23 mouse cellular contexts compared by ENCODE assay signal in genomic region chr1:78191761-78192160, GRCm38 (mm10). TPM values are rescaled to one million over a fixed set of nuclear protein-coding genes. Genes with fewer than 3 reads are reported as not detected.
DNase-seq lines count a peak whose midpoint lies in the region; ATAC-seq lines count a peak whose summit lies in the region.
"Had no signal": no experiment of that assay in that cellular context is flagged by ENCODE, and none has a peak within 500 bp of the region (broad histone marks: within the 10 kb centered on the region; RNA-seq: fewer than 3 reads in every experiment).

No protein-coding gene starts in this region.

- H3K27me3 ChIP-seq in liver, embryonic 11.5 days (replicated peaks; ENCODE audit: control insufficient read depth, insufficient read depth, low read length), result peaks cover 100% of the 10 kb centered on the region
- peaks cover 69% of the 10 kb centered on the region for H3K27me3 ChIP-seq in hindbrain, embryonic 14.5 days (ENCODE audit: control insufficient read depth, insufficient read depth, low read length)
- peaks cover 44% of the 10 kb centered on the region for H3K27me3 ChIP-seq in midbrain, embryonic 14.5 days (ENCODE audit: control insufficient read depth, insufficient read depth, low read length)

- no peaks in the 10 kb centered on the region for H3K9me3 ChIP-seq in liver, embryonic 11.5 days (ENCODE audit: control insufficient read depth, low read length)
- H3K9me3 ChIP-seq in hindbrain, embryonic 14.5 days (ENCODE audit: control insufficient read depth, low read length), result no peaks in the 10 kb centered on the region
- no peaks in the 10 kb centered on the region for H3K9me3 ChIP-seq in midbrain, embryonic 14.5 days (ENCODE audit: control insufficient read depth, low read length)
- H3K9me3 ChIP-seq: heart, embryonic 10.5 days; liver, embryonic 15.5 days; megakaryocyte, embryonic 14.5 days had no signal

- H3K4me3 ChIP-seq in liver, embryonic 11.5 days (ENCODE audit: low read depth, low read length), result no peak overlapping the region
- H3K4me3 ChIP-seq in hindbrain, embryonic 14.5 days (replicated peaks; ENCODE audit: low read length), result peak overlapping the region; percentile 38
- H3K4me3 ChIP-seq in midbrain, embryonic 14.5 days (replicated peaks; ENCODE audit: low read depth, low read length), result peak overlapping the region; percentile 49
- H3K4me3 ChIP-seq: heart, embryonic 10.5 days; liver, embryonic 15.5 days; megakaryocyte, embryonic 14.5 days had no signal

- no peak for ATAC-seq in liver, embryonic 11.5 days (replicated peaks; ENCODE audit: low FRiP score)
- ATAC-seq in hindbrain, embryonic 14.5 days (ENCODE audit: low FRiP score), result no peak
- ATAC-seq in midbrain, embryonic 14.5 days (ENCODE audit: low FRiP score, low TSS enrichment), result no peak
- ATAC-seq: intestine, embryonic 16.5 days; Patski had no signal

- no peak overlapping the region for H3K4me2 ChIP-seq in liver, embryonic 11.5 days
- H3K4me2 ChIP-seq in hindbrain, embryonic 14.5 days (replicated peaks), result peak overlapping the region; percentile 71
- H3K4me2 ChIP-seq in midbrain, embryonic 14.5 days (ENCODE audit: low read length), result peak overlapping the region; percentile 80
- H3K4me2 ChIP-seq: liver, embryonic 15.5 days had no signal

- peak; percentile 26 for DNase-seq in liver, embryonic 11.5 days (ENCODE audit: low spot score)
- no peak for DNase-seq in liver
- DNase-seq in hindbrain, embryonic 14.5 days (ENCODE audit: low spot score), result no peak
- no peak for DNase-seq in midbrain, embryonic 14.5 days
- DNase-seq in gastrocnemius, postnatal 4 days (ENCODE audit: low spot score in 2 of 2), result no peak
- DNase-seq in left cerebral cortex, adult 11 months (ENCODE audit: low spot score), result no peak
- no peak for DNase-seq in kidney, adult 11 months
- DNase-seq: adrenal gland, postnatal 36 days; B cell, adult 2 months; cerebellum, adult 9-11 months; heart, postnatal 14 days; kidney, postnatal 25 days; layer of hippocampus, postnatal 36 days; lung, postnatal 10 days; spleen, adult 18-20 months; thymus, postnatal 14 days had no signal

- no peak overlapping the region for H3K27ac ChIP-seq in liver, embryonic 11.5 days (ENCODE audit: low read depth, low read length)
- H3K27ac ChIP-seq in hindbrain, embryonic 14.5 days, result peak overlapping the region; percentile 87
- peak overlapping the region; percentile 91 for H3K27ac ChIP-seq in midbrain, embryonic 14.5 days (replicated peaks; ENCODE audit: low read depth, low read length)
- H3K27ac ChIP-seq: heart, embryonic 10.5 days; liver, embryonic 15.5 days had no signal

- H3K4me1 ChIP-seq in liver, embryonic 11.5 days (replicated peaks; ENCODE audit: control insufficient read depth, insufficient read depth, low read length), result peaks cover 3% of the 10 kb centered on the region; the same call in 1 of the 2 replicates
- H3K4me1 ChIP-seq in hindbrain, embryonic 14.5 days (replicated peaks; ENCODE audit: control insufficient read depth, insufficient read depth, low read length), result peaks cover 2% of the 10 kb centered on the region; the same call in 1 of the 2 replicates
- H3K4me1 ChIP-seq in midbrain, embryonic 14.5 days (ENCODE audit: control insufficient read depth, insufficient read depth, low read length), result peaks cover 10% of the 10 kb centered on the region

- WGBS in liver, embryonic 11.5 days, result 39% methylated on average over 1 of the region's 1 CpGs
- WGBS in hindbrain, embryonic 14.5 days, result 53% methylated on average over 1 of the region's 1 CpGs
- WGBS in midbrain, embryonic 14.5 days, result 35% methylated on average over 1 of the region's 1 CpGs

- no peaks in the 10 kb centered on the region for H3K36me3 ChIP-seq in liver, embryonic 11.5 days (ENCODE audit: control insufficient read depth, insufficient read depth, low read length)
- H3K36me3 ChIP-seq in hindbrain, embryonic 14.5 days (replicated peaks; ENCODE audit: control insufficient read depth, insufficient read depth), result no peaks in the 10 kb centered on the region
- no peaks in the 10 kb centered on the region for H3K36me3 ChIP-seq in midbrain, embryonic 14.5 days (ENCODE audit: control insufficient read depth, insufficient read depth, low read length)
- H3K36me3 ChIP-seq: heart, embryonic 10.5 days; liver, embryonic 15.5 days had no signal

- H3K9ac ChIP-seq in liver, embryonic 11.5 days (ENCODE audit: low read depth, low read length), result no peak overlapping the region
- peak overlapping the region; percentile 63 for H3K9ac ChIP-seq in hindbrain, embryonic 14.5 days
- peak overlapping the region; percentile 62 for H3K9ac ChIP-seq in midbrain, embryonic 14.5 days (replicated peaks; ENCODE audit: low read length)
- H3K9ac ChIP-seq: liver, embryonic 15.5 days had no signal

RNA-seq across cellular contexts. Expression of gene Pax3, which starts 5.2 kb away (rescaled TPM):
- 0.44 and 0.55 TPM in 2 replicates for polyA plus RNA-seq in liver, embryonic 11.5 days (2014; fragmentation: Nextera tagmentation; extraction: Ambion mirVana)
- polyA plus RNA-seq in hindbrain, embryonic 14.5 days (2014; fragmentation: Nextera tagmentation; extraction: Ambion mirVana), result 7.9 and 8.2 TPM in 2 replicates
- 16.0 and 23.6 TPM in 2 replicates for polyA plus RNA-seq in midbrain, embryonic 14.5 days (2014; fragmentation: Nextera tagmentation; extraction: Ambion mirVana)
- total RNA-seq in gastrocnemius, postnatal 4 days (2021), result under 1 TPM in 1 of 2 experiments, not detected in 1; 0.13 TPM
- total RNA-seq: adrenal gland, postnatal 36 days; gastrocnemius, adult 8-10 months; layer of hippocampus, postnatal 36 days; neutrophil, adult 5-6 weeks had no signal
- polyA plus RNA-seq: intestine, embryonic 16.5 days had no signal
